Mouse (Mus musculus) cortical plate, adult 2 months (tissue): ENCODE measurements around the gene Bicc1. TPM values are rescaled to one million over a fixed set of nuclear protein-coding genes. Genes with fewer than 3 reads are reported as not detected.
"Not testable (repeated sequence)": the region's sequence is repeated elsewhere in the genome, so short reads cannot be mapped to it uniquely, and the experiment has no call there.

Experiments used
- H3K27ac ChIP-seq: fragments of 200-500 bp; 2 replicates; pipeline ENCODE4 v1.5.1; 2012; ENCODE audit warnings: low read length, control low read depth, inconsistent platforms; ENCODE audit not compliant: insufficient read depth
- H3K4me1 ChIP-seq: fragments of 200-500 bp; 2 replicates; pipeline ENCODE4 v1.6.1; 2011; ENCODE audit warnings: low read length; ENCODE audit not compliant: control insufficient read depth, insufficient read depth
- H3K4me3 ChIP-seq: fragments of 200-500 bp; 2 replicates; pipeline ENCODE4 v1.5.1; 2011; ENCODE audit warnings: mild to moderate bottlenecking, low read length, control low read depth; ENCODE audit not compliant: insufficient read depth
- CTCF ChIP-seq: fragments of 200-500 bp; IDR thresholded peaks from 2 replicates; pipeline ENCODE4 v1.5.1; 2011; ENCODE audit warnings: mild to moderate bottlenecking, control low read depth, low read length; ENCODE audit not compliant: insufficient read depth; ENCODE audit errors: extremely low read depth
- POLR2A ChIP-seq: fragments of 200-500 bp; IDR thresholded peaks from 2 replicates; pipeline ENCODE4 v1.6.1; 2011; ENCODE audit warnings: mild to moderate bottlenecking, low read length, control low read depth; ENCODE audit not compliant: insufficient read depth; ENCODE audit errors: extremely low read depth
- polyA plus RNA-seq: library from polyadenylated mRNA; depleted of rRNA; stranded (reverse); fragments of >200 nt; gene quantifications from 2 replicates; pipeline ENCODE4 v1.2.3, GENCODE M21; 2012

Gene Bicc1
- polyA plus RNA-seq, 1 experiment, result 4.1 TPM

- H3K27ac ChIP-seq, result no peak overlapping the region
- H3K4me3 ChIP-seq, result no peak overlapping the region
- TF ChIP-seq CTCF (no peak), POLR2A (no peak)
- no peaks in the 10 kb centered on the region; the same call in 1 of the 2 replicates for H3K4me1 ChIP-seq
Measured at GRCm38 (mm10) chr10:70966642-70967345, 192.7 kb downstream of the Bicc1 start.

GRCm38 (mm10) chr10:70964706-70965105 is 194.8 kb downstream of the Bicc1 start:
- Histone ChIP-seq H3K4me1 (no peaks in the 10 kb centered on the region), H3K4me3 (no peak overlapping the region), H3K27ac (no peak overlapping the region)
- no peak for TF ChIP-seq CTCF
- TF ChIP-seq POLR2A, result no peak

DNA sequence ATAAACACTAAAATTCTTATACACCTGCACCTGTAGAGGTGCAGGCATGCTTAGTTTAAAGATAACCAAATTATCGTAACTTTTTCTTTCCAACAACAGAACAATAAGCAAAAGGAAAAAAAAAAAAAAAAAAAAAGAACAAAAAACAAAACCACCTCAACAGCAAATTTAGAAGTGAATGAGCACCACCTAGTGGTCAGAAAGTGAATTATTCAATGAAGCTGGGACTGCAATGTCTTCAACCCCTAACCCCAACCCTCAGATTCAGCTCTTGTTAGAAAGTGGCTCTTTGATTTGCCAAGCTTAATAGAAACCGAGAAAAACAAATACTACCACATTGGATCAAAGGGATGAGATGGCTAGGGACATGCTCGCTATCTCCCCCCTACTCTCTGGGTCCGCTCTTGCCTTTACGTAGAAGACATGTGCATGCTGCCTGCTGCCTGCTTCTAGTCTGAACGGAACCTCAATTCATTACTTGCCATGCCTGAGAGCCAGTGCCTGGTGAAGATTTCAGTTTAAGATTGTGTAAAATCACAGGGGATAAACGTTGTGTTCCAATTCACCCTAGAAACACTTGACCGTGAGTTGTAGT is 195.8 kb downstream of the Bicc1 start:
- Histone ChIP-seq H3K27ac (no peak overlapping the region), H3K4me1 (no peaks in the 10 kb centered on the region), H3K4me3 (no peak overlapping the region)
- TF ChIP-seq POLR2A, result no peak
- peak; percentile 29; the same call in 1 of the 2 replicates for TF ChIP-seq CTCF

DNA sequence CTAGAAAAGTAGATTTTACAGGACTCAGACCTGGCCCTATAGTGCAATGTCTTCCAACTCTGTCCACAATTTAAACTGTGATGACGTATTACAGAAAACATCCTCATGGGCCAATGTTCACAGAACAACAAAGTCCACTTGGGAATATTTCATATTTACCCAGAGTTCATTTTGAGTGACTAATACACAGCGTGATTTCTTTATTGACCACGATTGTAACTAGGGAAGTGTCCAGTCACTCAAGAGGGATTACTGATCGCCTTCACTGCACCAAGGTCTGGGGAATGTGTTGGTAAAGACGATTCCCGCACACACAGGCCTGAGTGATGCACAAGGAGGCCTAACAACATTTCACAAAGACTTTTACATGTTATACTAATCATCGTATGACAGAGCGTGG is 197.9 kb downstream of the Bicc1 start:
- TF ChIP-seq CTCF (no peak), POLR2A (no peak)
- H3K27ac ChIP-seq, result no peak overlapping the region
- no peaks in the 10 kb centered on the region for H3K4me1 ChIP-seq
- no peak overlapping the region for H3K4me3 ChIP-seq

- not testable (repeated sequence) for H3K4me3 ChIP-seq, H3K4me1 ChIP-seq, H3K27ac ChIP-seq
Measured at GRCm38 (mm10) chr10:70960396-70960795, 199.1 kb downstream of the Bicc1 start.

DNA sequence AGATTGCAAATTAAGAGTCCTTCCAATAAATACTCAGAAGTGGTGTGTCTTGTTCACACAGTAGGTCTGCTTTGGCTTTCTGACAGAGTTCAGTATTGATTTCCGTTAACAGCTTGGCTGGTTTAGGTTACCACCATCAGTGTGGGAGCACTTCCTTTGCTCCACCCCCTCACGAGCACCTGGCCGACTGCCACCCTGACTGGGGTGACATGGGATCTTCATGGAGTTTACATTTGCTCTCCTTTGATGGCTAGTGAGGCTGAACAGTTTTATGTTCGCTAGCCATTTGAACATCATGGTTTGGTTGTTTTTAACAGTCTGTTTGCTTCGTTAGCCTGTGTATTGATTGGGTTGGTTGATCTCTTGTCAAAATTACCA is 206.7 kb downstream of the Bicc1 start:
- TF ChIP-seq CTCF (no peak), POLR2A (no peak)
- 0 out of 2 replicates have a peak overlapping the region, but pooled peaks have one; percentile 10 for H3K4me3 ChIP-seq
- H3K27ac ChIP-seq, result no peak overlapping the region
- H3K4me1 ChIP-seq, result peaks cover 4% of the 10 kb centered on the region

GRCm38 (mm10) chr10:70952056-70952769 is 207.3 kb downstream of the Bicc1 start:
- no peak overlapping the region for H3K27ac ChIP-seq

GRCm38 (mm10) chr10:70950105-70950424 is 209.4 kb downstream of the Bicc1 start:
- Histone ChIP-seq H3K4me1 (peaks cover 4% of the 10 kb centered on the region), H3K4me3 (no peak overlapping the region), H3K27ac (no peak overlapping the region)
- TF ChIP-seq POLR2A (no peak), CTCF (no peak)

More at GRCm38 (mm10) chr10:70952056-70952769, 207.3 kb downstream of the Bicc1 start:
- peaks cover 4% of the 10 kb centered on the region for H3K4me1 ChIP-seq
- H3K4me3 ChIP-seq, result peak overlapping the region; percentile 10; the same call in 1 of the 2 replicates
- peak; percentile 52 for TF ChIP-seq POLR2A
- TF ChIP-seq CTCF, result no peak

DNA sequence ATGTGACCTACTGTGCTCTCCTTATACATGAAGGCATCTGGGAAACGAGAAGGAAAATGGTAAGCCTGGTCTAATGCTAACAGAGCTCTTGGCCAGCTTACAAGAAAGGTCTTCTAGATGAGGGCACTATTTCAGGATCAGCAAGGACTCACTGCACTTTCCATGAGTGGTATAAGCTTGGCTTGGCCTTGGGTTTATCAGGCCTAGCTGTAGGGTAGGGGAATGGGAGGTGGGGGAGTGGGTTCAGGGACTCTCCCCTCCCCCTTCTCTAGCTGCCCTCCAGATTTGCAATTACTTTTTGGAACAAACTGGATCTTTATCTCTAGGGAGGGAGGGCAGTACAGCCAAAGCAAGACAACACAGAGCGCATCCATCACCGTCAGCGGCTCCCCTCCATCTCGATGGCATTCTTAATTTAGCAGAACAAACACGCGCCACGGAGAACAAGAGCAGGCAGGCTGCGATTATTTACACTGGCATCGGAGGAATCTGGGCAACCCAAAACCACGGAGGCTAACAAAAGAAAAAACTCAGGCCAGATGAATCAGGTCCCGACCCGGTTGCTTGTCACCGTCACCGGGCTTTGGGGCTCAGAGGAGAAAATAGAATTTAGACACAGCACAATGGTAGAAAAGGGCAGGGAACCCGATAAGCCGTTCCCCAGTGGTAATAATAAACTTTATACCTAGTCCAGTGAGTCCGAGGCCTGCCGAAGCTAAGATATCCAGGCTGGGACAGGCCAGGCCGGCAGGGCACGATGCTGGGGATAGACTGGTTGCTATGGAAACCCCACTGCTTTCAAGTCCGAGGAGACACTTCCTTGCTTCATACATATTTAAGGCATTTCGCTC is 210.0 kb downstream of the Bicc1 start:
- H3K27ac ChIP-seq, result no peak overlapping the region
- H3K4me1 ChIP-seq, result peaks cover 4% of the 10 kb centered on the region
- no peak for TF ChIP-seq POLR2A
- no peak for TF ChIP-seq CTCF
- H3K4me3 ChIP-seq, result 0 out of 2 replicates have a peak overlapping the region, but pooled peaks have one; percentile 0

GRCm38 (mm10) chr10:70948276-70948675 is 211.2 kb downstream of the Bicc1 start:
- Histone ChIP-seq H3K4me3 (no peak overlapping the region), H3K4me1 (peaks cover 4% of the 10 kb centered on the region), H3K27ac (no peak overlapping the region)
- no peak for TF ChIP-seq POLR2A
- no peak for TF ChIP-seq CTCF

GRCm38 (mm10) chr10:70946121-70946520 is 213.4 kb downstream of the Bicc1 start:
- H3K27ac ChIP-seq, H3K4me1 ChIP-seq, H3K4me3 ChIP-seq: not testable (repeated sequence)
